Mouse (Mus musculus) heart, embryonic 16.5 days (tissue): ENCODE measurements at regions not wholly inside any gene's neighbourhood (a gene's known extent, or its start where the extent isn't known, plus 50 kb on each side); places are given as distances from the start of the nearest gene placed in this dataset.

Experiments
- ATAC-seq: fragments of 200-750 bp; cut with Nextera tagmentation; replicated peaks from 2 replicates; pipeline ENCODE4 v1.8.0; 2017; ENCODE audit warnings: moderate number of reproducible peaks; ENCODE audit not compliant: insufficient read depth, low FRiP score; ENCODE audit errors: extremely low read depth
- H3K27ac ChIP-seq: fragments of 300-500 bp; sonication (generic); 2 replicates; pipeline ENCODE4 v1.5.1; 2014; ENCODE audit warnings: mild to moderate bottlenecking, low read length, control low read depth, moderate library complexity
- H3K27me3 ChIP-seq: fragments of 300-500 bp; sonication (generic); 2 replicates; pipeline ENCODE4 v1.6.1; 2014; ENCODE audit warnings: low read length, mixed read lengths; ENCODE audit not compliant: control insufficient read depth, insufficient read depth
- H3K36me3 ChIP-seq: fragments of 300-500 bp; sonication (generic); 2 replicates; pipeline ENCODE4 v1.6.1; 2014; ENCODE audit not compliant: control insufficient read depth, insufficient read depth
- H3K4me1 ChIP-seq: fragments of 300-500 bp; sonication (generic); 2 replicates; pipeline ENCODE4 v1.6.1; 2014; ENCODE audit warnings: low read length, mixed read lengths; ENCODE audit not compliant: control insufficient read depth, insufficient read depth
- H3K4me2 ChIP-seq: fragments of 300-500 bp; sonication (generic); 2 replicates; pipeline ENCODE4 v1.6.1; 2014; ENCODE audit warnings: low read depth, mild to moderate bottlenecking, control low read depth, low read length
- H3K4me3 ChIP-seq: fragments of 300-500 bp; sonication (generic); 2 replicates; pipeline ENCODE4 v1.5.1; 2014; ENCODE audit warnings: mild to moderate bottlenecking, control low read depth, low read length
- H3K9ac ChIP-seq: fragments of 300-500 bp; sonication (generic); 2 replicates; pipeline ENCODE4 v1.6.1; 2014; ENCODE audit warnings: low read length, control low read depth
- H3K9me3 ChIP-seq: fragments of 300-500 bp; sonication (generic); replicated peaks from 2 replicates; pipeline ENCODE4 v1.6.1; 2016; ENCODE audit warnings: low read length; ENCODE audit not compliant: control insufficient read depth
- WGBS: fragments of 180-500 bp; shearing (Covaris S2); extraction: QIAGEN DNeasy Blood & Tissue Kit; methylation state at CpG from one replicate; pipeline ENCODE4 v1.1.7; 2014; 5-methylcytosine and 5-hydroxymethylcytosine counted together

DNA sequence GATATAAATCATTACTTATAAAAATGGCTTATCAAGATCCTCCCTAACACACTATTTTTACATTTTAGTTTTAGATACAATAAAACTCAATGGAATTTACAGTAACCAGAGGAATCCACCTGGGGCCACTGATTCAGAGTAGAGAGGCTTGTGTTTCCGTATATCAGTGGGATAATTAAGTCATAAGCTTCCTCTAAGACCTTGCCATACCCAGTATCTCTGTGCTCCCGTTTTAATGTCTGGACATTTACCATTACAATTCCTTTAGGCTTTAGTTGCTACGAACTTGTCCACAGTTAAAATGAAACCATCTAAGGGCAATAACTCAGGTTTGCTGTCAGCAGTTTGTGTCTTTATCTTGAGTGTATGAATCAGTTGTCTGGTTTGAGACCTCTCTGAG is 127.9 kb downstream of the Mreg start:
- H3K9me3 ChIP-seq = no peaks in the 10 kb centered on the region
- no peak for ATAC-seq
- no peaks in the 10 kb centered on the region for H3K4me1 ChIP-seq
- WGBS = 62% methylated on average over 3 of the region's 3 CpGs
- no peak overlapping the region for H3K27ac ChIP-seq
- no peak overlapping the region for H3K9ac ChIP-seq
- no peak overlapping the region for H3K4me3 ChIP-seq
- no peaks in the 10 kb centered on the region for H3K27me3 ChIP-seq
- no peak overlapping the region for H3K4me2 ChIP-seq
- no peaks in the 10 kb centered on the region for H3K36me3 ChIP-seq

GRCm38 (mm10) chr1:72082366-72082765 is 129.7 kb downstream of the Mreg start:
- Histone ChIP-seq H3K27ac (no peak overlapping the region), H3K4me3 (no peak overlapping the region), H3K36me3 (no peaks in the 10 kb centered on the region), H3K9me3 (no peaks in the 10 kb centered on the region), H3K27me3 (no peaks in the 10 kb centered on the region), H3K4me2 (no peak overlapping the region), H3K9ac (no peak overlapping the region), H3K4me1 (no peaks in the 10 kb centered on the region)
- WGBS = 87% methylated on average over 4 of the region's 4 CpGs
- no peak for ATAC-seq

DNA sequence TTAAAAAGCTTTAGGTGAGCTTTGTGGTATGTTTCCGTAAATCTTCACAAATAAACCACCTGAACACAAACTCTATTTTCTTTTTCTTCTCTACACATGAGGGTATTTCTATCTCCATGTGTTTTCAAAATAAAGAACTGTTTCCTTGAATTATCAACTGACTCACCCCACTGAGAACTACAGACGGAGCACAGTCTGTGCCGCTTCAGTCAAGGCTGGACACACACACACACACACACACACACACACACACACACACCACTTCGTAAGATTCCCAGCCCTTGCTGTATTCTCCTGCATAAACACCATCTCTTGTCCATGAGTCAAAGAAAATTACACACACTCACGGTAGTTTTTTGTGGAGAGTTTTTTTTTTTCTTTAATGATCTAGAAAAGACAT is 130.3 kb downstream of the Mreg start:
- Histone ChIP-seq H3K27ac (no peak overlapping the region), H3K4me1 (no peaks in the 10 kb centered on the region), H3K9me3 (no peaks in the 10 kb centered on the region), H3K27me3 (no peaks in the 10 kb centered on the region), H3K4me2 (no peak overlapping the region), H3K36me3 (no peaks in the 10 kb centered on the region), H3K4me3 (no peak overlapping the region), H3K9ac (no peak overlapping the region)
- ATAC-seq = no peak
- 74% methylated on average over 5 of the region's 5 CpGs for whole genome bisulfite sequencing

DNA sequence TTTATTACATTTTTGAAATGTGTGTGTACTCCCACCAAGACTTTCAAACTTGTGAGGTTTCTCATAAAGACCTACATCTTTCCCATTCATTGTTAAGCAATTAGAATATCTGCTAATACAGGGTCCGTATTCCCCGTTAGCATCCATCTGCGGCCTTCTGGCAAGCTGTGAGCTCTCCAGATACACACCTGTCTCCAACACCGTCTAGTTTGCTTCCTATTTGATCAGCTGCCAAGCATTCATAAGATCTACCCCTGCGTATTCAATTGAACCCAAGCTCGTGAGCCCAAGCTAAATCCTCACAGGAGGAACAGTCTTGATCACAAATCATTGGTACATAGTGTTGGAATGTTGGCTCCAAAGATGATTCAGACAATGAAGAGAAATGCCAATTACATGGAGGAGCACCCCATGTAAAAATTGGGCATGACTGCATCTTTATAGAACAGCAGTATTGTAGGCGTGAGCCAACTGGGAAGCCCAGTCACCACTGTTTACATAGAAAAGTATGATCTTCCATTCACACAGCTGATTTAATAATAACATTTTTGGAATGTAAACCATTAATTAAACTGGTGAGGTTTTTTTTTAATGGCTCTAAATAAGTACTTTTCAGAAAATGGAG is 133.1 kb downstream of the Mreg start:
- H3K9ac ChIP-seq = no peak overlapping the region
- H3K9me3 ChIP-seq = no peaks in the 10 kb centered on the region
- no peaks in the 10 kb centered on the region for H3K27me3 ChIP-seq
- no peak overlapping the region for H3K4me3 ChIP-seq
- H3K4me1 ChIP-seq = no peaks in the 10 kb centered on the region
- 71% methylated on average over 7 of the region's 7 CpGs for WGBS
- no peak for ATAC-seq
- no peak overlapping the region for H3K4me2 ChIP-seq
- H3K27ac ChIP-seq = no peak overlapping the region
- no peaks in the 10 kb centered on the region for H3K36me3 ChIP-seq

DNA sequence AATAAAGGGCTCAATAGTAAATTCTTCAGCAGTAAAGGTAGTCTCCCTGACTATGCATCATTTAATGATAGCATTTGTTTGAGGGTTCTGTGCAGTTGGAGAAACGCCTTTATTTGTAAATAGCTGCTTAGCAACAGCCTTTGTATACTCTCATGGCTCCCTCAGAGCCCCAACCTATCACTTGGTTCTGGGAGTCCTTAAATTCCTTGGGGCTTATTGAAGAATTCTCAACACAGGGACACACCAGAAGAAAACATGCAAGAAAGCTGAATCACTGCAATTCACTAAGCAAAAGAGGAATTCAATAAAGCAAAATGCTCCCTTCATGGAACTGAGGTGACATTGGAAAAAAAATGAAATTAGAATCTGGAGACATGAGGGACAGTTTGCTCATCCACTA is 135.8 kb downstream of the Mreg start:
- no peak for ATAC-seq
- no peak overlapping the region for H3K4me2 ChIP-seq
- no peaks in the 10 kb centered on the region for H3K9me3 ChIP-seq
- H3K27me3 ChIP-seq = no peaks in the 10 kb centered on the region
- no peak overlapping the region for H3K4me3 ChIP-seq
- H3K27ac ChIP-seq = no peak overlapping the region
- H3K36me3 ChIP-seq = no peaks in the 10 kb centered on the region
- WGBS = 44% methylated on average over 1 of the region's 1 CpGs
- H3K9ac ChIP-seq = no peak overlapping the region
- H3K4me1 ChIP-seq = no peaks in the 10 kb centered on the region

DNA sequence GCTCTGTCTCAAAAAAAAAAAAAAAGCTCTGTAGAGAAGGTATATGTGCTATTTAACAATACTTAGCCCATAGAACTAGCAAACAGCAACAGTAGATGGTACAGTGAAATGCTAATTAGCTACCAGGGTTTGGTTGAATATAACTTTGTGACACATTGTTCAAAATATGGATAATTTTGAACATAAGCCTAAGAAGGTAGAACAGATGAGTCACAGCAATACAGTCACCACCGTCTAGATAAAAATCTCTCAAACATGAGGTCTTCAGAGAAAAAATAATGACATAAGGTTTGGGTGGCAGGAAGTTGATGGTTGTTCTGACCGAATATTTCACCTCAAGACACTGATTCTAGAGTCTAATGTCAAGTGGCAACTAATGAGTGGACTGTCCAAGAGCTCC is 136.6 kb downstream of the Mreg start:
- no peaks in the 10 kb centered on the region; the same call in 1 of the 2 replicates for H3K4me1 ChIP-seq
- H3K36me3 ChIP-seq = no peaks in the 10 kb centered on the region
- no peak overlapping the region for H3K27ac ChIP-seq
- ATAC-seq = no peak
- no peaks in the 10 kb centered on the region for H3K9me3 ChIP-seq
- H3K9ac ChIP-seq = no peak overlapping the region
- H3K4me3 ChIP-seq = no peak overlapping the region
- no peaks in the 10 kb centered on the region for H3K27me3 ChIP-seq
- 77% methylated on average over 2 of the region's 2 CpGs for WGBS
- H3K4me2 ChIP-seq = no peak overlapping the region

- WGBS = 68% methylated on average over 4 of the region's 4 CpGs
Observed at GRCm38 (mm10) chr1:72073245-72073644, 138.9 kb downstream of the Mreg start.

DNA sequence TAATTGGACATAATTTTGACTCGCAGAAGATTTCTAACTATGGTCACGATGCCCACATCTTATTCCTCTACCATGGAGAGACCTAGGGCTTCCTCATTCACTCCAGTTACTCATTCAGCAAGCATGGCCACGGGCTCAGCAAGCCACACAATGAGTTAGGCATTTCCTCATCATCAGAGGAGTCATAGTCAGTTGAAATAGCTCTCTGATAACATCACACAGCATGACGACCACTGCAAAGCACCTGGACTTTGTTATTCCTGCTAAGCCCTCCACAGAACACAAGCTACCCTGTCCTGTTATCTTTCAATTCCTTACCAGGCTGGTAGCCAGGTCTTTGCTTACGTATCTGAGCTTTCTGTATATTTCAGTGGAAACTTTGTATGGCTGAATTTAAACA is 141.6 kb downstream of the Mreg start:
- Histone ChIP-seq H3K9me3 (no peaks in the 10 kb centered on the region), H3K9ac (no peak overlapping the region), H3K27me3 (no peaks in the 10 kb centered on the region), H3K4me2 (no peak overlapping the region), H3K4me1 (no peaks in the 10 kb centered on the region; the same call in none of the 2 replicates), H3K4me3 (no peak overlapping the region), H3K27ac (no peak overlapping the region), H3K36me3 (no peaks in the 10 kb centered on the region)
- WGBS = 43% methylated on average over 5 of the region's 5 CpGs
- no peak for ATAC-seq

More at GRCm38 (mm10) chr1:72073245-72073644, 138.9 kb downstream of the Mreg start:
- H3K27me3 ChIP-seq = no peaks in the 10 kb centered on the region
- no peak overlapping the region for H3K4me3 ChIP-seq
- no peak overlapping the region for H3K9ac ChIP-seq
- ATAC-seq = no peak
- no peak overlapping the region for H3K27ac ChIP-seq
- no peak overlapping the region for H3K4me2 ChIP-seq
- H3K9me3 ChIP-seq = no peaks in the 10 kb centered on the region
- no peaks in the 10 kb centered on the region; the same call in 1 of the 2 replicates for H3K4me1 ChIP-seq
- H3K36me3 ChIP-seq = no peaks in the 10 kb centered on the region

GRCm38 (mm10) chr1:72069056-72069455 is 143.1 kb downstream of the Mreg start:
- WGBS = 54% methylated on average over 4 of the region's 4 CpGs
- no peak overlapping the region for H3K4me2 ChIP-seq
- H3K9me3 ChIP-seq = no peaks in the 10 kb centered on the region
- ATAC-seq = no peak
- H3K27ac ChIP-seq = no peak overlapping the region
- H3K27me3 ChIP-seq = no peaks in the 10 kb centered on the region
- H3K4me1 ChIP-seq = peaks cover 4% of the 10 kb centered on the region
- H3K36me3 ChIP-seq = no peaks in the 10 kb centered on the region
- no peak overlapping the region for H3K9ac ChIP-seq
- H3K4me3 ChIP-seq = no peak overlapping the region
